Mouse (Mus musculus): Measurements from ENCODE around the gene Celf2.

Gene Celf2

DNA sequence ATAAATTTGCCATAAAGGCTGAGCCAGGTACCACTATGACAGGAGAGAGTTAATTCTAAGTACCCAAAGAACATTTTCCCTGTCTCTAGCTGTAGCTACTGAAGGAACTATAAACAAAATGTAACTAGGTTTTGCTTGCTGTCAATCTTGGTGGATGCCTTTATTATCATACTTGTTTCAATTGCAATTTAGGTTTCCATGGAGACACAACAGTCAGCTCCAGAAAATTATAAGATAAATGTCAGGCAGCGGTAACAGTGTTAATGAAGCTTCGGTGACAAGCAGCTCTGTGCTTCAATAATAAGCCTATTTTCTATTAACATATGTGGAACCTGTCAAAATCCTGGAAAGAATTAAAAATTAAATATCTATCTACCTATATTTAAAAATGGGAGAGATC is 777.3 kb downstream of the Celf2 start:
- no peak for DNase-seq (ENCODE audit: low spot score in 2 of 2)

DNA sequence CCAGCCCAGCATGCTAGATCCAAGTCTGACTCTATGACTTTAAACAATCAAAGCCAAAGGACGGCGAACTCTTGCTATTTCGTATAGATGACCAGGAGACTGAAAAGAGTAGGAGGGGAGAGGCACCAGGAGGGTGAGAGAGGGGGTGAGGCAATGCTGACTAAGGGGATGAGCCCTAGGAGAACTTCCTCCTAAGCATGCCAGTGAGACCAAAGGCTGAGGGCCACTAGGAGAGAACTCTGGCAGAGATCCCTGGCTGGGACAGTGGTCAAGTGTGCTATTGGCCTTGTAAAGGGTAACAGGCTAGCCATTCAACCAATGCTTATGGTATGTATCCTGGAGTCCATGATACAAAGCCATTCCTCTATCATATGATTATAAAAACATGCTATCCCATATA is 778.5 kb downstream of the Celf2 start:
- DNase-seq (ENCODE audit: low spot score in 2 of 2), result no peak

DNA sequence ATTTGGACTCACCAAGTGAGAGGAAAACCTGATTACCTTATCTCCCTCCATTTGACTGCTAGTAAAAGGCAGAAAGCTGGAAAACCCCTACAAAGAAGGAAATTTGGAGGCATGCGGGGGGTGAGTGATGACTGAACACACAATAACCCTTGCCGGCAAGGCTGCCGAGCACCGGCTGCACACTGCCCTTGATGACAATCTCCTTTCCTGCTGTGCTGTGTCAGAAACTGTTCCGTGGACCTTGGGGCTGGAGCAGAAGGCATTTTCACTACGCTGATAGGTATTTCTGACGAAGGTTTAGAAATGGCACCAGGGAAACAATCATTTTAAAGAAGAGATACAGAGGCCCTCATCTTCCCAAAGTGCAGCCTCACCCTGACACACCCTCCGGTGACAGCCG is 779.4 kb downstream of the Celf2 start:
- no peak for DNase-seq (ENCODE audit: low spot score in 2 of 2)

DNA sequence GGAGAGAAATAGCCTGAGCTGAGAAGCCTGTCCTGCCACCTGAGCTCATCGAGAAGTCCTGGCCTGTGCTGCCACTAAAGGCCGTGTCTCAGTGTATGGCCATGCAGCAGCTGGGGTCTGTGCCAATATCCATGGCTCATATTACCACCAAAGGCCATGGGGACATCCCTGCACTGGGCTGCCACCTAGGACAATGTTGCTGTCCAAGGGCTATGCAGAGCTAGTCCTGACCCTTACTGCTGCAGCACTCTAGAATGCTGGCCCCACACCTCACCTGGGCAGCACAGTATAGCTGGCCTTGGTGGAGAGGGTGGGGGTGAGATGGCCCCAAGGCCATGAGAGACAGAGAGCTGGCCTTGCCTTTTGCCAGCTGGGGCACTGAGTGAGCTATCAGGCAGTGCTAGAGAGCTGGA is 780.5 kb downstream of the Celf2 start:
- no peak for DNase-seq (ENCODE audit: low spot score in 2 of 2)

DNA sequence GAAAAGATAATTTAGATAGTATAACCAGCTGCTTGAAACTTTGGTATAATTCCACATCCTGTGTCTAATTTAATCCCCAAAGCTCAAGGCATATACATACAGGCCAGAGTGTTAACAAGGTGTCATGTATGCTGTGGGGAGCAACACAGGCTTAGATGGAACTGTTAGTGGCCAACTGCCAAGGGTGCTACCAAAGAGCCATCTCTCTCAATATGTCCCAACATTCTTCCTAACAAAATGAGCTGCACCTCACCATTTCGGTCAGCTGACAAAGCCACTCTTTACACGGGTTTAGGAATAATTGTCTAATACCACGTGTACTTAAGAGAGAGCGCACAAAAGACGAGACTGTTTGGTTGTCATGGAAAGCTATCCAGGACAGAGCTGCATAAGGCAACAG is 782.0 kb downstream of the Celf2 start:
- DNase-seq (ENCODE audit: low spot score in 2 of 2), result no peak

DNA sequence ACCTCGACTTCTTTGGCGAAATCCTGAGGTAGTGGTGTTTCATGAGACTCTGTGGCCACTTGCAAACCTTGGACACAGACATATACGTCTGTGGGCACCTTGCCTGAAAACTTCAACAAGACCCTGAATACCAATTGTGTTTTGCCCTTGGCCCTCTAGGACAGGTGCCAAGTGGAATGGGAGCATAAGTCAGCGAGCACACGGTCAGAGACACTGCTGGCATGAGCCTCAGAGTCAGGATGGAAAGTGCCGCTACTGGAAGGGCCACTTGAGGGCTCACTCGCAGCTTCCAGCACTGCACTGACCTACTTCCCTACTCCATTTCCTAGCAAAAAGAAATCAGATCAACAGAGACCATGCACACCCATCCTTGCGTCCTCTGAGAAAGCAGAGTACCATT is 783.3 kb downstream of the Celf2 start:
- DNase-seq (ENCODE audit: low spot score in 2 of 2), result no peak

DNA sequence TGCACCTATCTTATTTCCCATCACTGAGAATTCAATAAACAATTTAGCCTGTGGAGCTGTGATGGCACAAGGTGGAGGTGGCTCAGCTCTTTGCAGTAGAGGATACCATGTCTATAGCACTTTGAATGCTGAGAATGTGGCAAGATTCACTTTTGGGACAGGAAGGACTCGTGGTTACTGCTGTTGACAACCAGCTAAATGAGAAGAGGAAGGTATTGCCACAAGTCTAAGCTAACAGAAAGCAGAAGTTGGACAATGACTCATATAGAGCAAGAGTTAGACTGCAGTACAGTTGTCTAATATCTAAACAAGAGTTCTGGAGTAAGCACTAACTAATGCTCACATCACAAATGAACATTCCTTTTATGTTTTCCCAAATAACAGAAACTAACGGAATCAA is 785.8 kb downstream of the Celf2 start:
- no peak for DNase-seq (ENCODE audit: low spot score in 2 of 2)

DNA sequence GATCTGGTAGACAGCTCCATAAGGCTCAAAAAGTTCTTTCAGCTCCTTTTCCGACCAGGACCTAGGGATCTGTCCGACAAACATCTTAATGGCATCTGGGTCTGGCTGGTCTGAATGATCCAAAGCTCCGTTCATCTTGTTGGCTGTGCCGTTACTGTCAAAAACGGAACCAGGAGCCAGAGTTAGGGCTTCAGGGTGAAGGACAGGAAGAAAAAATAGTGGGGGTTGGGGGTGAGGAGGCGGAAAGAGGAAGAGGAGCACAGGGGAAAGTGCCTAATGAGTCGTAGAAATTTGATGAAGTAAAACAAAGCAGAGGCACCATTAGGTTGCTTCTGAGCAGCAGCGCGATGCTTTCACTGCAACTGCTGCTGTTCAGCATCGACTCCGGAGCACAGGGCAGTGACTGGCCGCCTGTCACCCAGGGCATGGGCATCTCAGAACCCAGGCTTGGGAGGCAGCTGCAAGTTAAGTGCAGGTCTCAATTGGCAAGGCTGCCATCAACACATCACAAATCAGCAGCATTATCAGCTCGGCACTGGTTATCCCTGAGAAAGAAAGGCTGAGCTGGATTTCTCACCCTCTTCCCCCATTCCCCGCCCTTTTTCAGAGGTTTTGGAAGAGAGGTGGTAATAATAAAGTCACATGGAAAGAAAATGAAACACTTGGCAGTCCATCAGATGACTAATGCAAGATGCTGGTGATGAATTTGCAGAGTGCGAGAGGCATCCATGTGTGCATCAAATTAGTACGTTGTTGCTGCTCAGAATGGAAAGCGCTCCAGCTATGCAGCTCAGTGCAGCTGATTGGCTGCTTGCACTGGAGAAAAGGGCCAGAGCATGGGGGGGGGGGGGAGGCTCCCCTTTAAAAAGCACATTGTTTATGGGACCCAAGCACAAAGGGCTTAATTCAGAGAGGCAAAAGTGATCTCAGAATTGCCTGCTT is 787.6 kb downstream of the Celf2 start:
- peak; percentile 58 to 68 for DNase-seq (ENCODE audit: low spot score in 2 of 2)

DNA sequence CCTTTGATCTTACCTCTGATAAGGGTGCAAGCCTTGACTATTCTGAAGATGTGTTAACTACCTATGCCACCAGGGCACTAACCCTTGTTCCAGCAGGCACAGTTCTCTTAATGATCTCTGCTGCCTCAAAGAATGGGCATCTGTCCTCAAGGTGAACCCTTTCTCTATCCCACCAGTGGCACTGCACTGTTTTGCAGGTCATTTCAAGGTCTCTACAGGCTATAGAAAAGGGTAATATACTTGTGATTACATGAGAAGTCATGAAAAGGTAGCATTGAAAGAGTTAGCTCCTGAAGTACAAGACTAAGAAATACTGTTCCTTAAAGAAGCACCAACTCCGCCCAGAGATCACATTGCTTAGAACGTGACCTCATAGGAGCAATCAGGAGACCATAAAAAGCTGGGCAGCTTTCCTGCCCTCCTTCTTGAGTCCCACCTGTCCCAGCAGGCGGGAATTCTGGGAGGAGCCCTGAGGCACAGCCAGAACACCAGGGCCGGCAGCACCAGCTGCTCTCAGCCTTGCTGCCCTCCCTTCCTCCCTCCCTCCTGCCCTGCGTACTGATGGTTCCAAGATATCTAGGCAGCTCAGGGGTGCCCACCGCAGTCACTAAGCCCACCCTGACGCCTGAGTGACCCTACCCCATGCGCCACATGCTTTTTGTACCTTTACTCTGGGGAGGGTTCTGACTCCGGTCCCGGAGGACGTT is 788.5 kb downstream of the Celf2 start:
- peak; percentile 39 to 63 for DNase-seq (ENCODE audit: low spot score in 2 of 2)

DNA sequence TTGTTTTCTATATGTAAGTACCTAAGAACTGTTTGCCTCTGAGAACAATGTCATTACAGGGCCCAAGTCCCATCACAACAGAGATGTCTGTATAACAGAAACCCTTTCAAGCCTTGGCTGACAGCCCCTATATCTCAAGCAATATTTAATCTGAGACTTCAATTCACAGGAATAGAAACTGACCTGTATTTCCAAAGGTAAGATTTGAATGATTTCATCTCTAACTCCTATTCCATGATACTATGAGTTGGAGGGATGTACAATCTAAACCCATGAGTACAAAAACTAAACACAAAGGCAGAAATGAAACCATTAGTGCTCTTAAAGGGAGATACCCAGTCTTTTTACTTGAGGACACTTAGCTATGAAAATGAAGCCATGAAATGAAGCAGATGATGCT is 790.5 kb downstream of the Celf2 start:
- DNase-seq (ENCODE audit: low spot score in 2 of 2), result no peak

DNA sequence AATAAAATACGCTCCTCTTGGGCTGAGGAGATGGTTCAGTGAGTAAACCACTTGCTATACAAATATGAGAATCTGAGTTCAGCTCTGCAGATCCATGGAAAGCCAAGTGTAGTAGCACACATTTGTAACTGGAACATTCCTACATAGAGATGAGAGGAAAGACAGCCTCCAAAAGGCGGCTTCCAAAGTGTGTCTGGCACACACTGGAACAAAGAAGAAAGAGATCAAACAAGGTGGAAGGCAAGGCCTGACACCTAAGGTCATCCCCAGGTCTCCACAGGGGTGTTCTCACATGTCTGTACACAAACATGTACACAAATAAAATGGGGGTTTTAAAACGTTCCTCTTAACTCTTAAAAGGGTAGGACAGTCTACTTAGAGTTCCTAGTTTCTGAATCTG is 791.4 kb downstream of the Celf2 start:
- no peak for DNase-seq (ENCODE audit: low spot score in 2 of 2)

DNA sequence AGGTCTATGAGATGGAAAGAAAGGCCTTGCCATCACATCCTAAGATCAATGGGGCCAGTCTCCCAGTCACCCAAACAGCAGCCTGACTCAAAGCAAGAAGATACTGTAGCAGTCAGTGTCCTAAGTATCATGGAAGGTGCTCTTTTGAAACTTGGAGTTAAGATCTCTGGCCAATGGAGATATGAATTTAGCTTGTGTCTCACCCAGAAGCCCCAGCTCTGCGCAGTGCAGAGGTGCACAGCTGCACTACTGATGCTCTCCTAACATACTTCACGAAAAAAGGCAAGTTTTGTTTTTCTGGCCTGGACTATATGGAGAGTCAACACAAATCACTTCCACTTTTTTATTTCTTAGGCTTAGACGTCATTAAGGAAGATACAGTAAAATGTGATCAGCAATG is 793.8 kb downstream of the Celf2 start:
- DNase-seq (ENCODE audit: low spot score in 2 of 2), result no peak

DNA sequence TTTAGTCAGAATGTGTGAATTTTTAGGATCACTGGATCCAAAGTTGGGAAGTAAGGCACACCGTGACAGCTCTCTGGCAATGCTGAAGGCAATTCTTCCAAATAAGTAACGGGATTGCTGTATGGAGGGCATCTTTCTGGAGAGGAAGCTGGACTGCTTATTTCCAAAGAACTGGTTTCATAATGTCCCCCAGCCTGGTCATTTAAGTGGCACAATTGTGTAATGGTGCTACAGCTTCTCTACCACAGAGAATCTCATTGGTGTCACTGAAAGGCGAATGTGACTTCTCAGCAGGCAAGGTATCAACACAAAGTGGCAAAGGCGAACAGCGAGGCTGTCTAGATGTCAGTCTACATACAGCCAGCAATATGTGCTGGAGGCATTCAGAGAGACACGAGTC is 795.8 kb downstream of the Celf2 start:
- no peak for DNase-seq (ENCODE audit: low spot score in 2 of 2)

DNA sequence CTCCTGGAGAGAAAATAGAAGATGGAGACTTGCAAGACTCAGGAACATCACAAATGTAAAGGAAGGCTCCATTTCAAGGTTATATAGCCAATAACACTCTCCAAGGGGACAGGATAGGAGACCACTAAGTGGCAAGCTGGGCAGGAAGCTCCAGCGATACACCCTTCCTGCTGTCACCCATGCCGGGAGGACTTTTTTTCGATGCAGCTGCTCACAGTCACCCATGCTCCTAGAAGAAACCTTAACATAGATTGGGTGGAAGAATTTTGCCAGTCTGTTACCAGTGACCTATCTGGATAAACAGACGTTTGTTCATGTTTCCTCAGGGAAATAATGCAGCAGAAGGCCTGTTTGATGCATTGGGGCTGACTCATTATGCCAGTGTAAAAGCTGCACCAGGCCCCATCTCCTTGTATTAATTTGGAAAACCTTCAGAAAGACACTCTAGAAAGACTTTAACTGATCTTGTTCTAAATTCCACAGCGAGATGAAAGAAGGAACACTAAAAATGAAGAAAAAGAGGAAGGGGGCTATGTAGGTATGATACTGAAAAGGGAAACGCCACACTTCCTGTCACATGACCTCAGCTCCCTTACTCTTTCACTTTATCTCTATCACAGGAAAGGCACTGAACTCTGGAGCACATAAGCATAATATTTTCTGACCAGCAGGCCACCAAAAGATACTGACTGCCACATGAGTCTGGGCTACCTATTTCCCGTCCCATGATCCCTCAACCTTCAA is 798.5 kb downstream of the Celf2 start:
- no peak for DNase-seq (ENCODE audit: low spot score in 2 of 2)

DNA sequence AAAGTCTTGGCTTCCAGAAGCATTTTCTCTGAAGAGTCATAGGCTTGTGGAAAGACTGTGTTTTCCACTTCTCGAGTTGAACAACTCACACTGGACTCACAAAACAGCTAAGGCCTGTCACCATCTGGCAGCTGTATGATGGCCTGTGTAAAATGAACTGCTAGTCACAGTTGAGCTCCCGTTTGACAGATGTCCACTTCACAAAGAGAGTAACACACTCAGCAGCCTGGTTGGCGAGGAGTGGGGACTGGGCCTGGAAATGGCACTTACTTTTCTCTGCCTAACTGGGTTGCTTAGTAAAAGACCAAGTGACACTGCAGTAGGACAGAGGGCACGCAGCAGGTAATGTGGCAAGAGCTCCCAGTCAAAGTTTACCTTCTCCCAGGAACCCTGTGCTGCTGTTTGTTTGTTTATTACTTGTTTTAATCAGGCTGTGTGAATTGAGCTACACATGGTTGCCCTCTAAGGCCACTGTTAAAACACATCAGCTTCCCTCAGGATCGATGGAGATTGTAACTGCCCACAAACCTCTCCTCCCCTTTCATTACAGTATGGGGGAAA is 801.3 kb downstream of the Celf2 start:
- DNase-seq (ENCODE audit: low spot score in 2 of 2), result no peak

DNA sequence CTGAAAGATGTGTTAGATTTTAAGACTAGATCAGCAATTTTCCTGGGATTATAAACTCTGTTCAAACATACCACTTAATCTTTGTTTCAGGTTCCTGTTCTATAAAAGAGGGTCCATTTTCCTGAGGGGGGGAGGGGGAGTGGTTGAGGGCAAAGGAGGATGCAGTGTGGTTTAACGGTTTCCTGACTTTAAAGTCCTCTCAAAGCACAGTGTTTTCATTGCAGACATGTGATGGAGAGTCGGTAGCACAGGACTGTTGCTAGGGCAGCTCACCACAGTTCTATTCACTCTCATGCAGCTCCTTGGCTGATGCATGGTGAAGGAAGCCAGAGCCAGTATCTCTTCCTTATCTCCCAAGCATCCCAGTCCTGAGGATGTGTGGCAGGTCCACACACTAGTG is 802.1 kb downstream of the Celf2 start:
- DNase-seq (ENCODE audit: low spot score in 2 of 2), result no peak

DNA sequence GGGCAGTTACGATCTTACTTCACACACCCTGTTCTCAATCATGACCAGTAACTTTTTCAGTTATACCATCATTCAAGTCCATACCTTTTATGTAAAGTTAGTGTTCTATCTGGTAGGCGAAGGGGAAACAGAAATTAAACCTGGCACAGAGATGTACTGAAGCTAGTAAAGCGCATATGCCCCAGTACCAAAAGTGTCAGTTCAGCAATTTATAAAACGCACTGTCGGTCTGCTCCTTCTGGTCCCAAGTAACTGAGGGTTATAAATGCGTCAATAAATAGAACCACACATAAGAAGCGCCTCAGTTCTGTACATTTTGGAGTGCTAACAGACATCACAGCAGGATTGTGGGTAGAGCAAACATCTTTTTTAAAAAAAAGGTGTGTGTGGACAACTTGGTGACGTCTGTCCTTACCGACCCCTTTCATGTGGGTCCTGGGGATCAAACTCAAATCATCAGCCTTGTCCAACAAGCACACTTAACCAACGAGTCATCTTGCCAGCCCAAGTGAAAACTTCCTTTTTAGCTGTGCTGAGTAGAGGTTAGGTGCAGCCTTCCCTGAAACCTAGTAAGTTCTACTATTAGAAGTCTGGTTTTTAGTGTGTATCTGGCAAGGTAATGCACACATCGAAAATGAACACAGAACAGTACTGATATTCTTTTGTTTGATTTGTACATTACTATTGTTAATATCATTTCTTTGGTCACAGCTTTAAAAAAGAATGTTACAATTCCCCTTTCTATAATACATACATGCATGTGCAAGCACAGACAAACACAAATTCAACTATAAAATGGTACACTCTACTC is 803.2 kb downstream of the Celf2 start:
- DNase-seq (ENCODE audit: low spot score in 2 of 2), result no peak

DNA sequence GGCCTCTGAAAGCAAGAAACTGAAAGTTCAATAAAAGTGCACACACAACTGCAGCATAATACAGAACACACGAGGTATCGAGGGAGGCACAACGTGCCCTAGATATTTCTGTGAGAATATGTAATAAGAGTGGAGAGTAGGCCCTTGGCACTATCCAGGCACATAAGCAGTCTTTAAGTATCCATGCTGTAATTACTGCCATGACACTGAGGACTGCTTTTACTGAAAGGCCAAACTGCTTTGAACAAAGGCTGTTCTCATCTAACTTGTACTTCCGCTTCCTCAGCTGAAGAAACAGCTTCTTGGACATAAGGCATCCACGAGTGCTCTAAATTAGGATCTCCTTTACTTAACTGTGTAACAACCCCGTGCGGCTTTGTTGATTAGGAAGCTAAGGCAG is 803.9 kb downstream of the Celf2 start:
- no peak for DNase-seq (ENCODE audit: low spot score in 2 of 2)

DNA sequence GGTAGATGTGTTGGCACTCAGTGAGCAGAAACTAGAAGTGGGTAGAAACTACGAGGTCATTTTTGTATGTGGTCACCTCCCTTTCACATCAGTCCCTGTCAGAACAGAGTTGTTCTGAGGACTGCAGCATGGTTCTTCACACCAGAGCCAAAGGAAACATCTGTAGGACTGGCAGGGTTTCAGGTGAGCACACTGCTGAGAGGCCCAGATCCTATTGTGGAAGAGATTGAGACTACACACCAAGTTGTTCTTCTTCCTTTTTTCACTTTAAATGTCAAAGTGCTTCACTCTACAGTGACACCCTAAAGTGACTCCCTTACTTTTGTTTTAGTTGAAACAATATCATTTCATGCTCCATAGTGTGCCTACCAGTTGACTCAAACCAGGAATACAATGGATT is 804.6 kb downstream of the Celf2 start:
- no peak for DNase-seq (ENCODE audit: low spot score in 2 of 2)

DNA sequence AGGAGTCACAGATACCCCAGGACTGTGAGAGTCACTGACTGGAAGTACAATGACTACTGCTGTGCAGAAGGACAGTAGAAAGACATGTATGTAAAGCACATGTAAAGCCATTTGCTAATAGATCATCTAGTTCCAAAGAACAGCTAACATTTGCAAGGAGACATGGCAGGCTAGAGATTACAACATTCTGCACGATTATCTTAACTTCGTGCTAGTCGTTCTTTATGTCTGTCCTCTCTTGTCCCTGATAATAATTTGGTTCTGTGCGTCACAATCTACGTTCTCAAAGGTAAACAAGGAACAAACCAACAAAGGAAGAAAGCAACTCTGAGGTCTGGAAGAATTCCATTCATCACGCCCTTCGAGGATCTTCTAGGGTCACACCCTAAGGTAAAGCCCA is 805.0 kb downstream of the Celf2 start:
- no peak for DNase-seq (ENCODE audit: low spot score in 2 of 2)

DNA sequence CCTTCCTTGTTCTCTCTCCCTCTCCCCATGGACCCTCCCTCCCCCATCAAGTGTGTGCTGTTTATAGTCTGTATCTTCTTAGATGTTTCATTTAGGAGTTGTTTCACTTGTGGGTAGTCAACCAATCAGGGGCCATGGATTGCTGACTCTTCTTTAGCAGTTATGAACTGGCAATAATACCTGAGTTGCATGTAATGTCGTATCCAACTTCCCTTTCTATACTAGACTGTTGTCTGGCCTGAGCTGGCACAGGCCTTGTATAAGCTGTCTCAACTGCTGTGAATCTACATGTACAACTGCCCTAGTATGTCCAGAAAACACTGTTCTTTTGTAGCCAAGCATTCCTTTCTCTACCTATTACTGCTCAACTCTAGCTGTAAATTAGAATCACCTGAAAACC is 813.0 kb downstream of the Celf2 start:
- DNase-seq (ENCODE audit: low spot score in 2 of 2), result no peak
